Mouse (Mus musculus): ENCODE measurements around the gene Rpl36.

- TF ChIP-seq CTCF (IDR thresholded peaks at IDR 0.05; ENCODE audit: control insufficient read depth, insufficient read depth, insufficient replicate concordance, low read depth, low read length) (no peak), POLR2A (IDR thresholded peaks at IDR 0.05; ENCODE audit: control insufficient read depth, low read depth, low read length) (no peak)
Measured at GRCm38 (mm10) chr17:56603186-56604069, 9.8 kb upstream of the Rpl36 start.

Measured in testis, adult 2 months (tissue).